Mouse (Mus musculus) cerebellum, adult 2 months (tissue): ENCODE measurements around the gene Faap20. TPM values are rescaled to one million over a fixed set of nuclear protein-coding genes. Genes with fewer than 3 reads are reported as not detected.
A peak's percentile ranks its signal among the peaks of the same experiment; 100 is the strongest.

ENCODE experiments used
- DNase-seq, 2 experiments: peaks; one replicate each; pipeline ENCODE4 v3.0.0; 2021
- H3K27ac ChIP-seq: fragments of 200-500 bp; 2 replicates; pipeline ENCODE4 v1.5.1; 2012; ENCODE audit warnings: low read length, control low read depth, inconsistent platforms; ENCODE audit not compliant: insufficient read depth
- H3K27me3 ChIP-seq: fragments of 200-500 bp; 2 replicates; pipeline ENCODE4 v1.6.1; 2012; ENCODE audit warnings: inconsistent platforms, mild to moderate bottlenecking, low read length, moderate library complexity; ENCODE audit not compliant: control insufficient read depth, insufficient read depth
- H3K4me1 ChIP-seq: fragments of 200-500 bp; 2 replicates; pipeline ENCODE4 v1.6.1; 2011; ENCODE audit warnings: low read length; ENCODE audit not compliant: control insufficient read depth, insufficient read depth
- H3K4me3 ChIP-seq: fragments of 200-500 bp; replicated peaks from 2 replicates; pipeline ENCODE3; 2011; ENCODE audit warnings: mild to moderate bottlenecking, low read depth, low read length, control low read depth; ENCODE audit not compliant: insufficient read depth
- CTCF ChIP-seq: fragments of 200-500 bp; IDR thresholded peaks from 2 replicates; pipeline ENCODE4 v1.5.1; 2011; ENCODE audit warnings: low read depth, mild to moderate bottlenecking, control low read depth, low read length, moderate library complexity, borderline replicate concordance; ENCODE audit not compliant: insufficient read depth
- POLR2A ChIP-seq: fragments of 200-500 bp; IDR thresholded peaks from 2 replicates; pipeline ENCODE4 v1.6.1; 2011; ENCODE audit warnings: low read length, control low read depth, borderline replicate concordance; ENCODE audit not compliant: insufficient read depth
- WGBS: fragments of 180-500 bp; shearing (Covaris S2); methylation state at CpG from one replicate; pipeline ENCODE4 v1.1.7; 2018; 5-methylcytosine and 5-hydroxymethylcytosine counted together
- polyA plus RNA-seq: library from polyadenylated mRNA; depleted of rRNA; stranded (reverse); fragments of >200 nt; gene quantifications from 2 replicates; pipeline ENCODE4 v1.2.3, GENCODE M21; 2012

Gene Faap20
- polyA plus RNA-seq, 1 experiment = 94.5 TPM

- Histone ChIP-seq H3K27ac (no peak overlapping the region), H3K4me3 (no peak overlapping the region), H3K27me3 (no peaks in the 10 kb centered on the region), H3K4me1 (peaks cover 91% of the 10 kb centered on the region)
- DNase-seq = no peak
- TF ChIP-seq CTCF (no peak), POLR2A (no peak)
- WGBS = 25% methylated on average over 5 of the region's 5 CpGs
Measured at GRCm38 (mm10) chr4:155209494-155209893, 40.1 kb upstream of the Faap20 start.

GRCm38 (mm10) chr4:155213052-155213751 is 36.4 kb upstream of the Faap20 start:
- no peaks in the 10 kb centered on the region for H3K27me3 ChIP-seq
- 11% methylated on average over 9 of the region's 9 CpGs for WGBS
- H3K4me3 ChIP-seq = peak overlapping the region; percentile 42
- TF ChIP-seq CTCF = no peak
- TF ChIP-seq POLR2A = no peak
- peak; percentile 74 to 82 for DNase-seq
- peaks cover 83% of the 10 kb centered on the region for H3K4me1 ChIP-seq
- 0 out of 2 replicates have a peak overlapping the region, but pooled peaks have one; percentile 7 for H3K27ac ChIP-seq

- 6% methylated on average over 6 of the region's 6 CpGs for WGBS
- no peak for DNase-seq
- TF ChIP-seq POLR2A = no peak
- no peak for TF ChIP-seq CTCF
- peaks cover 78% of the 10 kb centered on the region for H3K4me1 ChIP-seq
- peak overlapping the region; percentile 14 for H3K4me3 ChIP-seq
- H3K27me3 ChIP-seq = no peaks in the 10 kb centered on the region
- H3K27ac ChIP-seq = 0 out of 2 replicates have a peak overlapping the region, but pooled peaks have one; percentile 1
Measured at GRCm38 (mm10) chr4:155213752-155214054, 35.9 kb upstream of the Faap20 start.

- no peak for DNase-seq
- WGBS = 6% methylated on average over 6 of the region's 6 CpGs
- Histone ChIP-seq H3K4me3 (peak overlapping the region; percentile 14), H3K4me1 (peaks cover 74% of the 10 kb centered on the region), H3K27ac (0 out of 2 replicates have a peak overlapping the region, but pooled peaks have one; percentile 1), H3K27me3 (no peaks in the 10 kb centered on the region)
- TF ChIP-seq CTCF (no peak), POLR2A (no peak)
Measured at GRCm38 (mm10) chr4:155214188-155214587, 35.4 kb upstream of the Faap20 start.

DNA sequence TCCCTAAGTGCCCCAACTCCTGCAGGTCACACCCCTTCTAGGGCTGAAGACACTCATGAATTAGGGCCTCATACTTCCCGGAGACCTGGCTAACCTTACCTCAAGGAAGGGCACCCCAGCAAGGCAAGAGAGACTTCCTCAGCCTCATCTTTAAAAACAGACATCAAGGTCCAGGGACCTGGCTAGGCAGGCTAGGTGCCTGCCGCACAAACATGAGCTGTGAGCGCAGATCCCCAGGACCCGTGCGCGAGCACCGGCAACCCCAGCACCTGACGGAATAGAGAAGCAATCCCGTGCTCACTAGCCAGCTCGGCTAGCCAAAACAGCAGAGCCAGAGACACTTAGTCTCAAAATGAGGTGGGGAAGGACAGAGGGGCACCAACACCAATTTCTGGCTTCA is 34.8 kb upstream of the Faap20 start:
- 0 out of 2 replicates have a peak overlapping the region, but pooled peaks have one; percentile 26 for H3K27ac ChIP-seq
- no peak for TF ChIP-seq CTCF
- TF ChIP-seq POLR2A = no peak
- H3K4me3 ChIP-seq = peak overlapping the region; percentile 60
- DNase-seq = no peak
- no peaks in the 10 kb centered on the region for H3K27me3 ChIP-seq
- WGBS = 8% methylated on average over 10 of the region's 10 CpGs
- H3K4me1 ChIP-seq = peaks cover 68% of the 10 kb centered on the region

- Histone ChIP-seq H3K27me3 (no peaks in the 10 kb centered on the region), H3K4me1 (peaks cover 64% of the 10 kb centered on the region), H3K4me3 (peak overlapping the region; percentile 60), H3K27ac (0 out of 2 replicates have a peak overlapping the region, but pooled peaks have one; percentile 26)
- no peak for DNase-seq
- WGBS = 10% methylated on average over 9 of the region's 9 CpGs
- no peak for TF ChIP-seq POLR2A
- no peak for TF ChIP-seq CTCF
Measured at GRCm38 (mm10) chr4:155215203-155215602, 34.4 kb upstream of the Faap20 start.

GRCm38 (mm10) chr4:155215773-155216630 is 33.6 kb upstream of the Faap20 start:
- 7% methylated on average over 12 of the region's 12 CpGs for WGBS
- H3K4me3 ChIP-seq = peak overlapping the region; percentile 97
- H3K4me1 ChIP-seq = peaks cover 56% of the 10 kb centered on the region
- no peak overlapping the region for H3K27ac ChIP-seq
- DNase-seq = peak in 1 of 2 experiments; percentile 46
- no peaks in the 10 kb centered on the region for H3K27me3 ChIP-seq
- peak; percentile 18; the same call in 1 of the 2 replicates for TF ChIP-seq CTCF
- no peak for TF ChIP-seq POLR2A
